10 mouse cellular contexts compared by ENCODE assay signal in genomic region chr4:62686769-62687168, GRCm38 (mm10).
A peak's percentile ranks its signal among the peaks of the same experiment; 100 is the strongest.
DNase-seq lines count a peak whose midpoint lies in the region; ATAC-seq and TF ChIP-seq lines count a peak whose summit lies in the region.
"Had no signal": no experiment of that assay in that cellular context is flagged by ENCODE, and none has a peak within 500 bp of the region (broad histone marks: within the 10 kb centered on the region; RNA-seq: fewer than 3 reads in every experiment).

No protein-coding gene starts in this region.

- peaks cover 49% of the 10 kb centered on the region for H3K36me3 ChIP-seq in hindbrain, embryonic 10.5 days
- H3K36me3 ChIP-seq in hindbrain, postnatal 0 days (ENCODE audit: insufficient read depth, low read length) = no peaks in the 10 kb centered on the region
- H3K36me3 ChIP-seq in thymus, adult 2 months (ENCODE audit: control insufficient read depth, insufficient read depth, low read length) = no peaks in the 10 kb centered on the region
- peaks cover 4% of the 10 kb centered on the region for H3K36me3 ChIP-seq in intestine, embryonic 15.5 days
- H3K36me3 ChIP-seq in stomach, postnatal 0 days (ENCODE audit: control insufficient read depth, insufficient read depth, low read length) = peaks cover 5% of the 10 kb centered on the region; the same call in 1 of the 2 replicates

- no peaks in the 10 kb centered on the region for H3K9me3 ChIP-seq in hindbrain, embryonic 10.5 days
- no peaks in the 10 kb centered on the region for H3K9me3 ChIP-seq in hindbrain, postnatal 0 days (ENCODE audit: low read length)
- no peaks in the 10 kb centered on the region for H3K9me3 ChIP-seq in intestine, embryonic 15.5 days
- H3K9me3 ChIP-seq in stomach, postnatal 0 days (ENCODE audit: control insufficient read depth, low read length) = no peaks in the 10 kb centered on the region

- TF ChIP-seq CTCF in hindbrain, postnatal 0 days (IDR thresholded peaks at IDR 0.05; ENCODE audit: low read depth) = no peak
- no peak for TF ChIP-seq CTCF in thymus, adult 2 months (IDR thresholded peaks at IDR 0.05; ENCODE audit: borderline replicate concordance, control insufficient read depth, extremely low read depth, insufficient read depth, low read length, poor library complexity)
- no peak for TF ChIP-seq CTCF in stomach, postnatal 0 days (IDR thresholded peaks at IDR 0.05; ENCODE audit: low read depth)

- H3K27ac ChIP-seq in hindbrain, embryonic 10.5 days = 0 out of 2 replicates have a peak overlapping the region, but pooled peaks have one; percentile 45
- H3K27ac ChIP-seq in hindbrain, postnatal 0 days = no peak overlapping the region
- no peak overlapping the region for H3K27ac ChIP-seq in thymus, adult 2 months (ENCODE audit: control insufficient read depth, insufficient read depth, low read length)
- H3K27ac ChIP-seq in intestine, embryonic 15.5 days = 0 out of 2 replicates have a peak overlapping the region, but pooled peaks have one; percentile 18
- H3K27ac ChIP-seq in stomach, postnatal 0 days (replicated peaks) = peak overlapping the region; percentile 30; the same call in 1 of the 2 replicates

- no peaks in the 10 kb centered on the region for H3K27me3 ChIP-seq in hindbrain, embryonic 10.5 days (ENCODE audit: insufficient read depth, poor library complexity, severe bottlenecking)
- no peaks in the 10 kb centered on the region for H3K27me3 ChIP-seq in hindbrain, postnatal 0 days (ENCODE audit: insufficient read depth, low read length)
- H3K27me3 ChIP-seq in thymus, adult 2 months (ENCODE audit: control insufficient read depth, insufficient read depth, low read length) = no peaks in the 10 kb centered on the region
- H3K27me3 ChIP-seq in intestine, embryonic 15.5 days (replicated peaks) = no peaks in the 10 kb centered on the region
- H3K27me3 ChIP-seq in stomach, postnatal 0 days (ENCODE audit: control insufficient read depth, insufficient read depth, low read length) = no peaks in the 10 kb centered on the region

- no peak for ATAC-seq in hindbrain, postnatal 0 days
- peak; percentile 75 for ATAC-seq in intestine, embryonic 15.5 days
- ATAC-seq in stomach, postnatal 0 days (ENCODE audit: low FRiP score, low TSS enrichment) = peak; percentile 82
- no peak for ATAC-seq in frontal cortex, adult (ENCODE audit: low TSS enrichment)

- DNase-seq in hindbrain, embryonic 10.5 days (ENCODE audit: low spot score) = no peak
- no peak for DNase-seq in hindbrain, postnatal 0 days (ENCODE audit: low spot score)
- DNase-seq in thymus, postnatal 4 days = peak; percentile 54
- DNase-seq in thymus, adult 2 months = no peak
- DNase-seq in stomach, postnatal 0 days (ENCODE audit: low spot score) = peak; percentile 69
- no peak for DNase-seq in embryo, embryonic 10.5 days (ENCODE audit: low spot score)
- DNase-seq: cerebellum, adult 9-11 months; gastrocnemius, postnatal 14 days had no signal

- peaks cover 51% of the 10 kb centered on the region for H3K4me1 ChIP-seq in hindbrain, embryonic 10.5 days (replicated peaks)
- 0 out of 2 replicates have a peak, but pooled peaks cover 3% of the 10 kb centered on the region for H3K4me1 ChIP-seq in hindbrain, postnatal 0 days (ENCODE audit: insufficient read depth, low read length)
- H3K4me1 ChIP-seq in thymus, adult 2 months (replicated peaks; ENCODE audit: control insufficient read depth, insufficient read depth, low read length) = peaks cover 34% of the 10 kb centered on the region
- peaks cover 36% of the 10 kb centered on the region for H3K4me1 ChIP-seq in intestine, embryonic 15.5 days (replicated peaks)
- H3K4me1 ChIP-seq in stomach, postnatal 0 days (replicated peaks; ENCODE audit: control insufficient read depth, insufficient read depth) = peaks cover 5% of the 10 kb centered on the region; the same call in 1 of the 2 replicates

- no peak for TF ChIP-seq EP300 in stomach, postnatal 0 days (optimal IDR thresholded peaks at IDR 0.05)

- no peak overlapping the region for H3K4me2 ChIP-seq in hindbrain, postnatal 0 days (ENCODE audit: low read depth, low read length)
- H3K4me2 ChIP-seq in intestine, embryonic 15.5 days (replicated peaks) = no peak overlapping the region
- no peak overlapping the region for H3K4me2 ChIP-seq in stomach, postnatal 0 days (replicated peaks; ENCODE audit: low read depth)

- WGBS in hindbrain, embryonic 10.5 days = 44% methylated on average over 1 of the region's 1 CpGs
- WGBS in hindbrain, postnatal 0 days = 48% methylated on average over 1 of the region's 1 CpGs
- 7% methylated on average over 1 of the region's 1 CpGs for whole genome bisulfite sequencing in thymus, adult 2 months
- WGBS in intestine, embryonic 15.5 days = 76% methylated on average over 1 of the region's 1 CpGs
- WGBS in stomach, postnatal 0 days = 33% methylated on average over 1 of the region's 1 CpGs

- no peak for TF ChIP-seq POLR2A in thymus, adult 2 months (IDR thresholded peaks at IDR 0.05; ENCODE audit: control insufficient read depth, extremely low read depth, insufficient read depth, low read length, poor library complexity)

- H3K9ac ChIP-seq in hindbrain, postnatal 0 days (replicated peaks; ENCODE audit: low read length) = no peak overlapping the region
- H3K9ac ChIP-seq in intestine, embryonic 15.5 days = 0 out of 2 replicates have a peak overlapping the region, but pooled peaks have one; percentile 3
- no peak overlapping the region for H3K9ac ChIP-seq in stomach, postnatal 0 days (ENCODE audit: low read length)

- H3K4me3 ChIP-seq in hindbrain, embryonic 10.5 days = no peak overlapping the region
- no peak overlapping the region for H3K4me3 ChIP-seq in hindbrain, postnatal 0 days (ENCODE audit: low read length)
- H3K4me3 ChIP-seq in thymus, adult 2 months (ENCODE audit: control insufficient read depth, insufficient read depth, low read length) = no peak overlapping the region
- no peak overlapping the region for H3K4me3 ChIP-seq in intestine, embryonic 15.5 days (replicated peaks)
- no peak overlapping the region for H3K4me3 ChIP-seq in stomach, postnatal 0 days (ENCODE audit: low read depth, low read length)

Comparison
In these comparisons a context has a peak if more than half of its experiments do, and no peak if none do; other contexts are left out.
1. DNase-seq: peak in thymus, postnatal 4 days (single experiment) and stomach, postnatal 0 days (single experiment); none in hindbrain, embryonic 10.5 days (single experiment), hindbrain, postnatal 0 days (single experiment), thymus, adult 2 months (single experiment) and embryo, embryonic 10.5 days (single experiment).
2. H3K27ac ChIP-seq: peak in hindbrain, embryonic 10.5 days (single experiment), intestine, embryonic 15.5 days (single experiment) and stomach, postnatal 0 days (single experiment); none in hindbrain, postnatal 0 days (single experiment) and thymus, adult 2 months (single experiment).
3. ATAC-seq: peak in intestine, embryonic 15.5 days (single experiment) and stomach, postnatal 0 days (single experiment); none in hindbrain, postnatal 0 days (single experiment) and frontal cortex, adult (single experiment).